Mouse (Mus musculus): ENCODE results near the gene Spock1.

Spock1 gene

DNA sequence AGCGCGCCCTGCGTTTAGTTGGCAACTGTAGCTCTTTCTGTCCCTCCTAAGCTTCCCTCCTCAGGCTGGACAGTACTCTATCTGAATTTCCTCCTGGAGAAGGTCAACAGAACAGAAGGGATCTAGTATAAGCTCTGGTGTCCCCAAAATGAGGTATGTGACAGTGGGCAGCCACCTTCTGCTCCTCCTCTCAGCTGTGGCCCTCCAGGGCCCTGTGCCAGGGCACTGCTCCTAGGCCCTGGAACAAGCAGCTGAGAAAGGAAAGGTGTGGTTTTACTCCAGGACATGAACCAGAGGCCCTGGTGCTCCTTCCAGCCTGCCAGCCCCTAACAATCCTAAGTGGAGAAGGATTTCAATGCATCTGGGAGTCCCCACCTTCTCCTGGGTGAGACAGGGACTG, 51.1 kb downstream of the Spock1 start:
- DNase-seq = no peak

DNA sequence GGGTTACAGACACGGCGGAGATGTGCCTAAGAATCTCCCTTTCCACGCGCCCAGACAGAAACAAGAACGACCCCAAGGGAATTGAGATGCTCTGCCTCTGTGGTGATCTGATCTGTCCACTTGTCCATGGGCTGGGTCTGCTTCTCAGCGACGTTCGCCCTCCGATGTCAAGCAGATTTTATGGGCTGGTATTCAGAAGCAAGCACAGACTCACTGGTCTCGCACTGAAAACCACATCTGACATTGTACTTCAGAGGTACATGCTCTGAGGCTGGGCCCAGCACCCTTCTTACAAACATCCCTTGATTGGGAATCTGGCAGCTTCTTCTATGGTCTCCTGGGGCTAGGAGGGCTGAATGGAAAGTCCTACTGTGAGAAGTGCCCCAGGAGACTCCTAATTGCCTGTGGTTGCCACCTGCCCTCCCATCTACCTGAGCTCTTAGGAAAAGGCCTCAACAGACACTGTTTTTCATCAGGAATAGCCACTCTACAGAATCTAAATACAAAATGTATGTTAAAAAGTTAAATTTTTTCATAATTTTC, 51.8 kb downstream of the Spock1 start:
- no peak for DNase-seq

DNA sequence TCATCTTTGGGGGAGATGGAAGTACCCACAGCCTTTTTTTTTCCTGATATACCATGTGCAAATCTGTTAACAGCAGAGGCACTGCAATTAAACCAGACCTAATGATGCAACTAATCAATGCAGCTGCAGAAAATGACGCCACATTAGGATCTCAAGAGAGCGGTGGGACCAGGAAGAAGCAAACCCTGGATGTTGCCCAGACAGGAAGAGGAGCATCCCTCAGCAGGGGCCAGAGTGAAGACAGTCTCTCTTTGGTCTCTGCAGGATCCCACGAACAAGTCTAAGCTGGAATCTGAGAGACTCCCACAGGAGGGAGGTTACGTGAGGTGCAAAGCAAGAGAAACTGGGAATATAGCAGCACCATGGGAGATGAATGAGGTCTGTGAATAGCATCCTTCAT, 52.4 kb downstream of the Spock1 start:
- no peak for DNase-seq

DNA sequence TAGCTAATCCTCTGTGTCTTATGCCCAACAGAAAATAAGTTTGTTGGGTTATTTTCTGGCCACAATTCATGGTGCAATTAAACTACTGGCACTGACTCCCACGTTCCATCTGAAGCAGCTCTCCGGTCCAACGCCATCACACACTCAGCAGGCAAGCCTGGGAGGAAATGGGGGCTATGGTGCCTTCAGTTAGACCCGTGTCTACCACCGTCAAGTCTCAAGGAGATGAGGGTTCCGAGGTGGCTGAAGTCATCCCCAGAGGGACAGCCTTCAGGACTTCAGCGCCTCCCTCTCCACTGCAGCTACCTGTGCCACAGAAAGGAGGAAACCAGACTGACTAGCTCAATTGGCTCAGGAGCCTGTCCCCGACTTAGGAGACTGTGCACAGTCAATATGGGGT, 53.7 kb downstream of the Spock1 start:
- no peak for DNase-seq

DNA sequence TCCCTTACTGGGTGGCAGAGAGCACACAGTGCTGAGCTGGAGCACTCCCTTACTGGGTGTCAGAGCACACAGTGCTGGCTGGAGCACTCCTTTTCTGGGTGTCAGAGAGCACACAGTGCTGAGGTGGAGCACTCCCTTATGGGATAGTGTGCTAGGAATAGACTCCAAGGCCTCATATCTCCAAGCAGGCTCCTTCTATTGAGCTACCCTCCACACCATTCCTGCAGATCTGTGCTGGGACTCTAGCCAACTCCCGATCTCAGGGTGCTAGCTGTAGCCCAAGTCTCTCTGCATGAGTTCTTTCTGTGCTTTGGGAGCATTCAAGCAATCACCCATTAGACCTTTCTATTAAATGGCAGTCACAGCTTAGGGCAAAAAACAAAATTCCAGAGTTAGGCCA, 54.5 kb downstream of the Spock1 start:
- no peak for DNase-seq

DNA sequence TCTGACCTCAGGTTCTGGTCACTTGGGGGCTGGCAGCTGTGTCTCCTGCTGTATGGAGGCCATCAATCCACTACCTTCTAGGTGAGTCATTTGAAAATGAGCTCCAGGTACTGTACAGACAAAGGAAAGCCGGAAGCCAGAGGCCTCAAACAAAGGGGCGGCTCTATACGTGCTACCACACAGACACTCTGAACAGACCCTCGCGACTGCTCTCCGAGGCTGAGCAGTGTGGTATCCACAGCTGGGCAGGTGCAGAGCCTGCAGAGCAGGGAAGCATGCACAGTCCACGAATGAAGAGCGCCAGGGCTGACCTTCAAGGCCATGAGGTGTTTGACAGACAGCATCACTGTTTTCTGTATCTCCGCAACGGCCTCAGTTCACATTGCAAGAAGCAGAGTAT, 55.0 kb downstream of the Spock1 start:
- DNase-seq = no peak

DNA sequence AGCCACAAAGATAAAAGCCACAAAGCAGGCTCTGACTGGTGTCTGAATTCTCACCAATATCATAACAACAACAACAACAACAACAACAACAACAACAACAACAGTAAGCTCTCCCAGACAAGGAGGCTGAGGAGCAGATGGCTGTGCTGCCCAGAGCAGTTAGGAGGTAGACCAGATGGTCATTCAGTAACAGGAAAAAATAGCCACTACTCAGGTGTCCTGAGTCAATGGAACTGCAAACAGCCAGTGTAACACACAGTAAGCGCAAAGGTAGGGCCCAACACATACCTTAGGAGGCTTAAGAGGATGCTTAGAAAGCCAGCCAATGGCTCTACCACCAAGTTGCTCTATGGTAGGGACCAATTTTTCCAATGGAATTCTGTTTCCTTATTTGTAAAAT, 59.2 kb downstream of the Spock1 start:
- DNase-seq = no peak

DNA sequence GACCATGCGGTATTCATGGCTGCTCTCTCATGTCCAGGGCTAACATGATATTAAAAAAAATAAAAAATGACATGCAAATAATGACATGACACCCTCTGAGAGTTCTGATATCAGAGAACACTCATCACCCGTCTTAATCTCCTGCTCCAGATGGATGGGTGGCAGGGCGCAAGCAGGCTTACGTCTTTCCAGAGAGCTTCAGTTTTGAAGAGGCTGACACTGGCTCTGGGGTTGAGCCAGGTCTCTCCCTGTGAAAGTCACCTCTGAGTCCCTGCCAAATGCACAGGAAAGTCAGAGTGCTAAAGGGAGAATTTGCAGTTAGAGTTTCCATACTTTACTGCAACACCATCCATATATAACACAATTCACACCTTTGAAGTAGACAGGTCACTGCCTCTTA, 61.0 kb downstream of the Spock1 start:
- DNase-seq = no peak

DNA sequence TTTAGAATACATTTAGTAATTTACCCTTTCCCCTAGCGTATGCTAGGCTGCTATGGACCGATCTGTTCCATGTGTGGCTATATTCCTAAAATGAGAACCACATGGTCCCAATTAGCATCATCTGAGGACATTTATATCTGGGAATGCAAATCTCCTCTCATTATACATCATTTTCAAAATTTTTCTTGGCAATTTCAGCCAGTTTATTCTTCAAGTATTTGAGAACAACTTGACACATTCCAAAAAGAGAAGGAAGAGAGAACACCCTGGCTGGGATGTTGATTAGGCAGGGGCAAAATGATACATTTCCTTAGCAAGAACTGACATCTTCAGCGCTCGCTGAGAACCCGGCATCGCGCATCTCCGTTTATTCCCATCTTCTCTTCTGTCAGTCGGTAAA, 61.7 kb downstream of the Spock1 start:
- DNase-seq = no peak

DNA sequence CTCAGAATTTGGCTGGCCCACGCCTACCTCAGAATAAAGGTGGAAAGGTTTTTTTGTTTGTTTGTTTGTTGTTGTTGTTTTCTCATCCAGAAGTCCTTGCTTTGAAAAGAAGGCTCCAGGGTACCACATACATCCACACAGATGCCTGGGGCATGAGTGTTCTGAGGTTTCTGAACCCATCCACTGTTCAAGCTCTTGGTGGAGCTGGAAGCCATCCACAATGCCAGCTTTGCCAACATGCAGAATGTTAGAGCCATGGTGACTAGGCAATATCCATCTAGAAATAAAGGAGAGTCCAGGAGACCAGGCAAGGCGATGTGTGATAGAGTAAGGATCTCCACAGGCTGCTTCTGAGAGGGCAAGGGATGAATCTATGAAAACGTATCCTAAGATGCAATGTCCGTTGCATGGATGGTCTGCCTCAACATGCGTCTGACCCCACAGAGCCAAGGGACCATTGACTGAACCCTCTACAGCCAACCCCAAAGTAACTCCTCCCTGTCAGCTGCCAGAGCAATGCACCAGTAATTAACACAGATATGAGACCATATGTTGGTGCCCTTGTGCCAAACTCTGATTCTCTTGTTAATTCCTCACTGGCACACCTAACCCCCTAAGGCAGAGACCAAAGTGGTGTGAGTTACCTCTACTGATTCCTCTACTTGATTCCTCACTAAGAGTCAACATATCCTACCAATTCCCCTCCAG, 66.8 kb downstream of the Spock1 start:
- DNase-seq = no peak

DNA sequence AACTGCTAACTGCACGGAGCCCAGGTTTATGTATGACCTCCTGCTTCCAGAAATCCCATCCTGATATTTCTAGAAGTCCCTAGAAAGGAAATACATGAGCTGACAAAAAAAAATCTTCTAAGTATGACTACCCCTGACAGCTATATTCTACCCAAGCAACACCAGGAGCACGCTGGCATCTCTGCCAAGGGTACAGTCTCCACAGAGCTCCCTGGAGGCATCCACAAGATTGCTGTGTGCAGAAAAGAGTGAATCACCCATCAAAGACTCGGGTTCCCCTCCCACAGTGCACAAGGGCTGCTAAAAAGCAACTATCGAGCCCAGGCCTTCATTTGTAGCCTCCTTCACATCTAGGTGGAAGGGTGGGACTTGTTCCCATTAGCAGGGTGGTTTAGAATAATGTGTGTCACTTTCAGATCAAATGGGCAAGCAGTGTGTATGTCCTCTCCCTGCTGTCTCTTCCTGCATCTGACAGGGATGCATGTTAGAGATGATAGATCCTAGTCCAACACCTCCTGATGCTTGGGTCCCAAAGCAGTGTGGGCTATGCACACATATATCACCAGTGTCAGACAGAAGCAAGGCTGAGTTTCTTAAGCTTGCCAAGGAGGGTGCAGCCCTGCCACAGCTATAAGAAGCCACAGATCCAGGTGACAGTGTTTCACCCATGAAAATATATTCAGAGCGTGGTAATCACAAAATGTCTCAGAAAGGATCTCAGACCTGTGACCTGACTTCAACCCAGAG, 70.3 kb downstream of the Spock1 start:
- DNase-seq = no peak

DNA sequence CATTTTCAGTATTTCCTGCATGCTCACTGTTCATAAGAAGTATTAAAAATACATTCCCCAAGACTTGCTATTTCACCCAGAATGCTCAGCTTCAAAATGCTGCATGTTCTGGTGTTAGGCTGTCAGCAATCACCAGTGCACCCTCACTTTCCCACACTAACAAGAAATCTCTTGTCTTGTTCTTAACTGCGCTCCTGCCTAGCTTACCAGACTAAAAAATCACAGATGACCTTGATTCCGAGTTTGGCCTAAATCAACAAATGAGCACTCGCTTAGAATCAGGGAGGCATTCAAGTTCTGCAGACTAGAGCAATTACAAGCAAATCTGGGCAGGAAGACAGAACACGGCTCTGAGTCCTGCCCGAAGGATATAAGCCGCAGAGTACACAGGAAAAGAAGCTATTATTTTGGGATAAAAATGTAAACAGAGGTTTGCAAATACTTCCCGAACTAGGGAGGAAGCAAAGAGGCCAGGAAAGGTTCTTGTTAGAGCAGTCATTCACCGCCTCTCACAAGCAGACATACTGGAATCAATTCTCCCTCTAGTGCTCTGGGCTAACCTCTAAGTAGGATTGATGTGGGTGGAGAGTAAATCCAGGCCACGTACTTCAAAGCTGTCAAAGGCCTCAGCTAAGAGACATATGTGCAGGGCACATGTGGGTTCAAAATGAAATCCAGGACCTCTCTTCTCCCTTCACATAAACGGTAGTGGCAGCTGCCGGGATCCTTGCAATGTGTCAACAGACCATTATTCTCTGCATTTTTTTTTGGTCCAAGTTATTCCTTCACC, 76.6 kb downstream of the Spock1 start:
- DNase-seq = no peak

DNA sequence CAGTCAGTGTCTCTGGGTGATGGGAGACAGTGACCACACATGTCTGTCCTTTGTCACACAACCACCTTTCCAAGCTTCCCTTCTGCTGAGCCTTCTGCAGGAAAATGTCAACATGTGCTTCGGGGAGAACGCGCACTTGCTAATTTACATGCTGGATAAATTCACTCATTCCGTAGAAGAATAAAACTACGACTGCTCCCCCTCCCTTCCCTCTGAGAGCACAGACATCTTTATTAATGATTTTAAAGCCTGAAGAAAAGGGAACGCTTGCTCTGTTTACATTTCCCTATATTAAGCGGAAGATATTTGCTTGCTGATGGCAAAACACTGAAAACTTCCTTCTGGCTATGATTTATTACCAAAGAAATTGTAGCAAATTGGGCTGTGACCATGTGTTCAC, 77.2 kb downstream of the Spock1 start:
- DNase-seq = no peak

DNA sequence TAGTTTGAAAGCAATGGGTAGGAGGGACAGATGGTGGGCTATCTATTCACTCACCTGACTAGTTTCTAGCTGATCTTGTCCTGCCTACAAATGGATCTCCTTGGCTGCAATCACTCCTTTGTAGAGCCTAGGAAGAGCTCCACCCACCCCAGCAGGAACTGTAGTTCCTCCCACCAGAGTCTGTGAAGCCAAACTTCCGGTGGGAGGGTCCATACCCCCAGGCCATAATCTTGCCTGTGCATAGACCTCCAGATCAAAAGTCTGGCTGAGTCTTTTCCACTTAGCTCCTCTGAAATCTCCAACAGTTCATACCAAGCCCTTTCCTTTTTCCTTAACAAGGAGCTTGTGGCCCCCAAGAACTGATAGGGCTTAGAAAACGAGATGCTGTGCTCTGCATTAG, 78.0 kb downstream of the Spock1 start:
- DNase-seq = no peak

DNA sequence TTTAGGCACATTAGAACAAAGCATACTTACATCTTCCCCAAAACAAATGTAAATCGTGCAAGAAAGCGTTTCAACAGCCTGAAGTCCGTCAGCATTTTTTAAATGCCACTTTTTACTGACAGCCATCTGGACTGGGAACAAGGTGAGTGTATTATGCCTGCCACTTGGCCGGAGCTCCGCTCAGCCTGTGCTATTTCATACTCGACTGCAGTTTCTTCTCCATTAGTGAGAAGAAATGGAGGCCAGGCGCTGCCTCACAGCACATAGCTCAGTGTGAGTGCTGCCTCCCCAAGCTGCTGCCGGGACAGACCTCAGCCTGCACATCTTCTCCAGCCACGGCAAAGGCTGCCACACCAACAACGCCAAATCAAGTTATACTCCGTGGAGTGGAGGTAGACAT, 91.9 kb downstream of the Spock1 start:
- DNase-seq = no peak

DNA sequence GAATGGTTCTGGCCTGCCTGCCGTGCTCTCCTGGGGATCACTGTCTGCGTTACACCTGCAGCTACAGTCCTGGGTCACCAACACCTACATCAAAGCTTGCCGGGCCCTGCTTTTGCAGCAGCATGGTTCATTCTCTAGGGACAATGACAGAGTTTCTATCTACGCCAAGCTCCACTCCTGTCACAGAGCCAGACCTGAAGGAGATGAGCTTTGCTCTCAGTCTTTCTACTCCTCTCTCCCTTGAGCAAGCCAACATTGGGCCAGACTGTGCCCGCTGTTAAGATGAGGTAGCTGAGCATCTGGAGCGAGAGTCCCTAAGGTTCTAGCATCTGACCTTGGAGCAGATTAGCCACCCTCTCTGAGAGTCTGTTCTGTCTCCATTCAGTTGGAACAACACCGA, 95.5 kb downstream of the Spock1 start:
- no peak for DNase-seq

DNA sequence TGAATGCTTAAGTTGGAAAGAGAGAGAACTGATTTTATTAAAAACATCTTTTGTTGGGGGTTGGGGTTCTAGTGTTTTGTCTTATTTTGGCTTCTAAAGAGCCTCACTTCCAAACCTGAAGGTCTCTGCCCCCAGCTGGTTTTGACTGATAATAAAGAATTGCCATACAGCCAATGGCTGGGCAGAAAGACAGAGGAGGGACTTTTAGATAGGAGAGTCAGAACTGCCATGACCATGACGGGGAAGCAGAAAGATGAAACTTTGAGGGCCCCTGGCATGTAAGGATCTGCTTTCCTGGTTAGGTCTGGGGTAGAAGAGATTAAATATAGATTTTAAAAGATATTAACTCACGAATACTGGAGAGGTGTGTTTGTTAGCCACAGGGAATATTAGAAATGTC, 96.9 kb downstream of the Spock1 start:
- DNase-seq = no peak

DNA sequence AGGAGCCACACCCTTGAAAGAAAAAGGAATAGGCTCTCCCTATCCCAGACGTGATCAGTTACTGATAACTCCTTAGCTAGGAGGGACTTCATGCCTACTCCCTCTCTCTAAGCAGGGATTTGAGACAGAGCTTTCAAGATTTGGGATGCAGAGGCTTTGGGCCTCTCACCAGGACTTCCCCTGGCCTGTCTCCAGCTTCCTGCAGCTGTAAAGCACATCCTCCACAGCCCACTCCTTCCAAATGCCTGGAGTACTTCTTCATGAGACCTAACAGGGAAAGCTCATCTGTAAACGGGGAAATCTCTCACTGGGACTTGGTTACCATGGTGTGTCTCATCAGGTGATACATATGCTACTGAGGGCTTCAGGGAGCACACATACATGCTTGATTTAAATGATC, 97.3 kb downstream of the Spock1 start:
- no peak for DNase-seq

DNA sequence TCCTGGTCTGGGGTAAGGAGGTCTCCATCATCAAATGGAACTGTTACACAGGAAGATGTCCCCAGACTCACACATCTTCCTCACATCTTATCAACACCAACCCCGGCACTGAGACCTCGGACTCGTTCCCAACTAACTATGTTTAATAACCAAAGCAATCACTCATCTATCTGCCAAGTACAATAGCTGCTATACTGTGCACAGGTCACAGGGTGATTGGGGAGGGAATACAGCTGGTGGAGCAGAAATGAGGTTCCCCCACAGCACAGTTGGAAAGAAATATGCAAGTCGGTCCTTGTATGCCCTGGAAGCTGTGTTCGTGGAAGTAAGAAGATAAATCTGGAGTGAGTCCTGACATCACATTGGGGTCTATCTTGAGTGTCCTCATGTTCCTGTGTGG, 98.0 kb downstream of the Spock1 start:
- no peak for DNase-seq

DNA sequence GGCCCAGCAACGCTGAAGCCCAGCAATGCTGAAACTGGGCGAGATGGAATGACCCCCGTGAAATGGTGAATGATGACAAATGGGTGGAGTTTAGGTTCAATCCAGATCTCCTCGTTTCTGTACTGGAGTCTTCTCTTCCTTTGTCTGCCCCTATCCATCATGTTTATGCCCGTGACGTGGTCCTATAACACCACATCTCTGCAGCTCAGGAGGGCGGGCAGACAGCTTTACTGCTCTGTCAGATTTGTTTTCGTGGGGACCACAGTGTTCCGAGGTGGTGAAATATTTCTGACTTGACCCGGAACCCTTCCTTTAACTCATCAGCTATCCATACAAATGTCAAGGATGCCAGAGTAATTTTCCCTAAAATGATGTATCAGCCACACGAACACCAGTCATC, 98.5 kb downstream of the Spock1 start:
- DNase-seq = no peak

DNA sequence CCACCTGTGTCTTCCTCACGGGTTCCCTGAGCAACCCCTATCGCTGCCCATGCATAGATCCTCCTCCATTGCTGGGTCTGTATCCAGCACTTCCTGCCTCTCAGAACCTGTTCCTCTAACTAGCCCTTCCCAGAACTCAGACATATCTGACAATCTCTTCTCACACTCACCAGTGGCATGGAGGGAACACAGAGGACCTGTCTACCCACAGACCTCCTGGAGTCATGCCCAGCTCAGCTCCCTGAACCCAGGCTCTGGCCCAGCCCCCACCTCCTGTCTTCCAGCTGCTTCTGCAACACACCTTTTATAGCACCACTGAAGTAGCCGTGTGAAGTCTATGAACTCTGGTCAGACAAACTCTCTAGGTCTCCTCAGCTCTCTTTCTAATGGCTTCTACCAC, 101.3 kb downstream of the Spock1 start:
- no peak for DNase-seq

DNA sequence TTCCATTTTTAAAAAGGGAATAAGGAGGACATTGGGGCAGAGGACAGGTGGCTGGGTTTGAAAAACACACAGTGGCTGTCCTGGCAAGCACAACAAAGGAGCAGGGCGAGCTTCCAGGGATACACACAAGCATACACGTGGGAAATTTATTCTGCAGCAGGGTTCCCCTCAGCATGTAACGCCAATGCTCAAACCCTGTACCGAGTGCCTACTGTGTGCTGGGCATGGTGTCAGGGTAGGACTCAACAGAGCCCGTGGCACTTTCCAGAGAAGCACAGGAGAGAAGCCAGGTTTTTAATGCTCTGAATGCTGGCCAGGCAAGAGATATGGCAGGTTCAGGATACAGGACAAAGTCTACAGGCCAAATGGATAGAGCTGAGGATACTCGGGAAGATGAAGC, 101.8 kb downstream of the Spock1 start:
- peak; percentile 11 for DNase-seq

DNA sequence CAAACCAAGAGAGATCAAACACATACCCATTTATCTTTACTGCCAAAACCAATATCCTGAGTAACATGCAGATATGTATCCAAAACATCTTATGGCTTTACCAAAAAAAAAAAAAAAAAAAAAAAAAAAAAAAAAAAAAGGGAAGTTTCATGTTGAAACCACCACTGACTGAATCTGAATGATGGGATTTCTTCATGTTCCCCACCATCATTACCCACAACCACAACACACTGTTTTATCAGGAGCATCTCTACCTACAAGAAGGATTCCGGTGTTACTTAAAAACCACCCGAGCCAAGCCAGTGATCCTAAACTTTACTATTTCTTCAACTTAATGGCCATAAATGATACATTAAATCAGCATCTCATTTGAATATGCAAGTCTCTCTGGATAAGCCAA, 109.5 kb downstream of the Spock1 start:
- no peak for DNase-seq
